Mouse (Mus musculus) cerebellum, adult 11-12 months (tissue): Measurements from ENCODE around the gene 4930469K13Rik.

Source experiments
- DNase-seq: peaks from one replicate; pipeline ENCODE4 v3.0.0; 2022

Gene 4930469K13Rik

GRCm38 (mm10) chr11:33932386-33933111, 165.8 kb downstream of the 4930469K13Rik start:
- DNase-seq, result no peak

GRCm38 (mm10) chr11:33931836-33932385, 166.4 kb downstream of the 4930469K13Rik start:
- DNase-seq, result no peak

GRCm38 (mm10) chr11:33929412-33929811, 168.9 kb downstream of the 4930469K13Rik start:
- DNase-seq, result no peak

GRCm38 (mm10) chr11:33928658-33929057, 169.7 kb downstream of the 4930469K13Rik start:
- no peak for DNase-seq

- no peak for DNase-seq
Observed at GRCm38 (mm10) chr11:33927836-33928235, 170.5 kb downstream of the 4930469K13Rik start.

- no peak for DNase-seq
Observed at GRCm38 (mm10) chr11:33927321-33927720, 171.0 kb downstream of the 4930469K13Rik start.

- DNase-seq, result no peak
Observed at GRCm38 (mm10) chr11:33926551-33926950, 171.8 kb downstream of the 4930469K13Rik start.

GRCm38 (mm10) chr11:33925778-33926177, 172.6 kb downstream of the 4930469K13Rik start:
- DNase-seq, result no peak
